Mouse (Mus musculus) layer of hippocampus, adult 8-10 months (tissue): ENCODE measurements at regions not wholly inside any gene's neighbourhood (a gene's known extent, or its start where the extent isn't known, plus 50 kb on each side); places are given as distances from the start of the nearest gene placed in this dataset.

ENCODE experiments used
- DNase-seq, 2 experiments: peaks; one replicate each; pipeline ENCODE4 v3.0.0; 2022; ENCODE audit warnings: low spot score in 2 of 2

GRCm38 (mm10) chr11:44027046-44027445, 126.0 kb upstream of the Adra1b start:
- DNase-seq: no peak

- DNase-seq: no peak
Observed at GRCm38 (mm10) chr11:44046083-44046482, 145.1 kb upstream of the Adra1b start.

GRCm38 (mm10) chr11:44049253-44049976, 148.4 kb upstream of the Adra1b start:
- no peak for DNase-seq

- DNase-seq: peak; percentile 10 to 21
Observed at GRCm38 (mm10) chr11:44052481-44052880, 151.5 kb upstream of the Adra1b start.

GRCm38 (mm10) chr11:44062446-44062845, 161.4 kb upstream of the Adra1b start:
- no peak for DNase-seq

GRCm38 (mm10) chr11:44066176-44066575, 165.2 kb upstream of the Adra1b start:
- no peak for DNase-seq

GRCm38 (mm10) chr11:44083716-44084115, 182.7 kb upstream of the Adra1b start:
- peak in 1 of 2 experiments; percentile 6 for DNase-seq

GRCm38 (mm10) chr11:44086951-44087350, 185.9 kb upstream of the Adra1b start:
- no peak for DNase-seq

- no peak for DNase-seq
Observed at GRCm38 (mm10) chr11:44089514-44089913, 188.5 kb upstream of the Adra1b start.

GRCm38 (mm10) chr11:44095280-44095679, 194.3 kb upstream of the Adra1b start:
- DNase-seq: no peak

GRCm38 (mm10) chr11:44103188-44103840, 202.3 kb upstream of the Adra1b start:
- no peak for DNase-seq

- DNase-seq: no peak
Observed at GRCm38 (mm10) chr11:44103841-44104191, 202.8 kb upstream of the Adra1b start.

GRCm38 (mm10) chr11:44106231-44106630, 205.2 kb upstream of the Adra1b start:
- DNase-seq: no peak

- DNase-seq: no peak
Observed at GRCm38 (mm10) chr11:44111525-44111924, 210.5 kb upstream of the Adra1b start.

- DNase-seq: peak; percentile 12 to 14
Observed at GRCm38 (mm10) chr11:44127088-44127487, 226.1 kb upstream of the Adra1b start.

- DNase-seq: no peak
Observed at GRCm38 (mm10) chr11:44128481-44128880, 227.5 kb upstream of the Adra1b start.

- DNase-seq: no peak
Observed at GRCm38 (mm10) chr11:44133244-44133643, 232.2 kb upstream of the Adra1b start.

GRCm38 (mm10) chr11:44136024-44136423, 235.0 kb upstream of the Adra1b start:
- DNase-seq: no peak

- peak; percentile 5 to 7 for DNase-seq
Observed at GRCm38 (mm10) chr11:44142996-44143395, 242.0 kb upstream of the Adra1b start.

- DNase-seq: no peak
Observed at GRCm38 (mm10) chr11:44144477-44144876, 243.5 kb upstream of the Adra1b start.

- DNase-seq: no peak
Observed at GRCm38 (mm10) chr11:44146419-44146818, 245.4 kb upstream of the Adra1b start.

- DNase-seq: no peak
Observed at GRCm38 (mm10) chr11:44153576-44153975, 246.3 kb upstream of the Il12b start.

GRCm38 (mm10) chr11:44155591-44155990, 244.3 kb upstream of the Il12b start:
- no peak for DNase-seq
